Mouse (Mus musculus): ENCODE data around the gene Vps18.

GRCm38 (mm10) chr2:119314742-119315310 lies 26.3 kb downstream of the Vps18 start:
- TF ChIP-seq E2F4 (IDR thresholded peaks at IDR 0.05; ENCODE audit: insufficient read depth) (no peak), CEBPB (IDR thresholded peaks at IDR 0.05; ENCODE audit: insufficient read depth, poor library complexity, severe bottlenecking) (no peak), POLR2A (IDR thresholded peaks at IDR 0.05; ENCODE audit: insufficient read length, low read depth) (no peak), TCF12 (IDR thresholded peaks at IDR 0.05; ENCODE audit: insufficient read depth, poor library complexity, severe bottlenecking) (no peak), REST (IDR thresholded peaks at IDR 0.05; ENCODE audit: insufficient read depth, insufficient read length) (no peak), POLR2AphosphoS2 (IDR thresholded peaks at IDR 0.05; ENCODE audit: insufficient read length, low read depth) (no peak), USF1 (IDR thresholded peaks at IDR 0.05; ENCODE audit: low read depth) (no peak), MYOD1 (IDR thresholded peaks at IDR 0.05; ENCODE audit: control insufficient read depth in 1 of 3, insufficient read length in 2 of 3, low read depth in 2 of 3) (no peak), MAX (IDR thresholded peaks at IDR 0.05; ENCODE audit: low read depth) (no peak), MYOG (IDR thresholded peaks at IDR 0.05; ENCODE audit: control insufficient read depth in 1 of 3, insufficient read depth in 1 of 3, insufficient read length in 2 of 3, low read depth in 2 of 3) (no peak), SRF (IDR thresholded peaks at IDR 0.05; ENCODE audit: control insufficient read depth, insufficient read length, low read depth) (no peak)
